Mouse (Mus musculus): ENCODE data around the gene Cd81.

Gene Cd81

GRCm38 (mm10) chr7:143052626-143053007 is at the start of gene Cd81:
Gene Cd81, plus strand, starts transcription at chr7:143052739.
- DNase-seq (ENCODE audit: low spot score), result peak; percentile 68

GRCm38 (mm10) chr7:143004727-143005343 is 47.7 kb upstream of the Cd81 start, which contains the start of gene Tspan32:
Gene Tspan32, plus strand, starts transcription at chr7:143005046.
- peak; percentile 72 for DNase-seq (ENCODE audit: low spot score)

- DNase-seq (ENCODE audit: low spot score), result peak; percentile 52
Observed at GRCm38 (mm10) chr7:143005344-143006096, 47.0 kb upstream of the Cd81 start.

- DNase-seq (ENCODE audit: low spot score), result peak; percentile 11
Observed at GRCm38 (mm10) chr7:143006097-143006755, 46.3 kb upstream of the Cd81 start.

- no peak for DNase-seq (ENCODE audit: low spot score)
Observed at GRCm38 (mm10) chr7:143006756-143007598, 45.6 kb upstream of the Cd81 start.

GRCm38 (mm10) chr7:143007599-143008369 is 44.8 kb upstream of the Cd81 start:
- DNase-seq (ENCODE audit: low spot score), result peak; percentile 89

- DNase-seq (ENCODE audit: low spot score), result peak; percentile 80
Observed at GRCm38 (mm10) chr7:143008370-143008926, 44.1 kb upstream of the Cd81 start.

GRCm38 (mm10) chr7:143008996-143009665 is 43.4 kb upstream of the Cd81 start:
- no peak for DNase-seq (ENCODE audit: low spot score)

GRCm38 (mm10) chr7:143009996-143010395 is 42.5 kb upstream of the Cd81 start:
- peak; percentile 67 for DNase-seq (ENCODE audit: low spot score)

GRCm38 (mm10) chr7:143011226-143011625 is 41.3 kb upstream of the Cd81 start:
- DNase-seq (ENCODE audit: low spot score), result no peak

- no peak for DNase-seq (ENCODE audit: low spot score)
Observed at GRCm38 (mm10) chr7:143012230-143012875, 40.2 kb upstream of the Cd81 start.

- no peak for DNase-seq (ENCODE audit: low spot score)
Observed at GRCm38 (mm10) chr7:143013420-143014178, 38.9 kb upstream of the Cd81 start.

GRCm38 (mm10) chr7:143014862-143015659 is 37.5 kb upstream of the Cd81 start:
- DNase-seq (ENCODE audit: low spot score), result no peak

GRCm38 (mm10) chr7:143015755-143016423 is 36.6 kb upstream of the Cd81 start:
- no peak for DNase-seq (ENCODE audit: low spot score)

GRCm38 (mm10) chr7:143016424-143017142 is 36.0 kb upstream of the Cd81 start:
- DNase-seq (ENCODE audit: low spot score), result no peak

GRCm38 (mm10) chr7:143017181-143017580 is 35.4 kb upstream of the Cd81 start:
- DNase-seq (ENCODE audit: low spot score), result no peak

GRCm38 (mm10) chr7:143020040-143020439 is 32.5 kb upstream of the Cd81 start:
- DNase-seq (ENCODE audit: low spot score), result no peak
